Mouse (Mus musculus): Measurements from ENCODE around the gene Cadm1.

GRCm38 (mm10) chr9:47619501-47620029 lies 89.6 kb downstream of the Cadm1 start:
- TF ChIP-seq CTCF (IDR thresholded peaks at IDR 0.05; ENCODE audit: borderline replicate concordance, extremely low read depth, insufficient read depth, insufficient read length) (no peak), POLR2A (IDR thresholded peaks at IDR 0.05; ENCODE audit: borderline replicate concordance, extremely low read depth, insufficient read depth, insufficient read length, poor library complexity, severe bottlenecking) (no peak)

Measured in brain, embryonic 14.5 days (tissue).